Mouse (Mus musculus) lung, embryonic 16.5 days (tissue): ENCODE measurements at regions not wholly inside any gene's neighbourhood (a gene's known extent, or its start where the extent isn't known, plus 50 kb on each side); places are given as distances from the start of the nearest gene placed in this dataset.

ENCODE experiments used
- ATAC-seq: fragments of 200-750 bp; cut with Nextera tagmentation; 2 replicates; pipeline ENCODE4 v1.8.0; 2017; ENCODE audit warnings: low read depth, mild to moderate bottlenecking, moderate library complexity
- H3K27ac ChIP-seq: fragments of 300-500 bp; sonication (generic); 2 replicates; pipeline ENCODE4 v1.5.1; 2014; ENCODE audit warnings: mild to moderate bottlenecking, control low read depth, low read length
- H3K27me3 ChIP-seq: fragments of 300-500 bp; sonication (generic); 2 replicates; pipeline ENCODE4 v1.6.1; 2014; ENCODE audit warnings: low read depth, low read length, mixed read lengths; ENCODE audit not compliant: control insufficient read depth, insufficient read depth
- H3K36me3 ChIP-seq: fragments of 300-500 bp; sonication (generic); 2 replicates; pipeline ENCODE4 v1.6.1; 2014; ENCODE audit warnings: low read length; ENCODE audit not compliant: control insufficient read depth, insufficient read depth
- H3K4me1 ChIP-seq: fragments of 300-500 bp; sonication (generic); replicated peaks from 2 replicates; pipeline ENCODE4 v1.6.1; 2014; ENCODE audit warnings: low read length, mixed read lengths; ENCODE audit not compliant: control insufficient read depth, insufficient read depth
- H3K4me2 ChIP-seq: fragments of 300-500 bp; sonication (generic); 2 replicates; pipeline ENCODE4 v1.6.1; 2014; ENCODE audit warnings: low read depth, low read length, control low read depth
- H3K4me3 ChIP-seq: fragments of 300-500 bp; sonication (generic); 2 replicates; pipeline ENCODE4 v1.5.1; 2014; ENCODE audit warnings: mild to moderate bottlenecking, low read length, control low read depth
- H3K9ac ChIP-seq: fragments of 300-500 bp; sonication (generic); 2 replicates; pipeline ENCODE4 v1.6.1; 2014; ENCODE audit warnings: low read length, control low read depth
- H3K9me3 ChIP-seq: fragments of 300-500 bp; sonication (generic); 2 replicates; pipeline ENCODE4 v1.6.1; 2016; ENCODE audit warnings: low read length; ENCODE audit not compliant: control insufficient read depth
- WGBS: fragments of 180-500 bp; shearing (Covaris S2); extraction: QIAGEN DNeasy Blood & Tissue Kit; methylation state at CpG from one replicate; pipeline ENCODE4 v1.1.7; 2014; 5-methylcytosine and 5-hydroxymethylcytosine counted together

- no peaks in the 10 kb centered on the region for H3K9me3 ChIP-seq
- H3K4me2 ChIP-seq: no peak overlapping the region
- H3K36me3 ChIP-seq: no peaks in the 10 kb centered on the region
- H3K4me3 ChIP-seq: no peak overlapping the region
- H3K27me3 ChIP-seq: no peaks in the 10 kb centered on the region
- H3K9ac ChIP-seq: no peak overlapping the region
- H3K4me1 ChIP-seq: 0 out of 2 replicates have a peak, but pooled peaks cover 2% of the 10 kb centered on the region
- ATAC-seq: 0 out of 2 replicates have a peak, but pooled peaks have one; percentile 41
- 63% methylated on average over 7 of the region's 7 CpGs for WGBS
- no peak overlapping the region for H3K27ac ChIP-seq
Measured at GRCm38 (mm10) chr2:79183034-79183630, 72.1 kb upstream of the Itga4 start.

GRCm38 (mm10) chr2:79185234-79186101, 69.8 kb upstream of the Itga4 start:
- Histone ChIP-seq H3K27me3 (no peaks in the 10 kb centered on the region), H3K4me3 (no peak overlapping the region), H3K9ac (no peak overlapping the region), H3K27ac (no peak overlapping the region), H3K4me1 (0 out of 2 replicates have a peak, but pooled peaks cover 2% of the 10 kb centered on the region), H3K9me3 (no peaks in the 10 kb centered on the region), H3K4me2 (no peak overlapping the region), H3K36me3 (no peaks in the 10 kb centered on the region)
- ATAC-seq: no peak; the same call in 1 of the 2 replicates
- 73% methylated on average over 11 of the region's 11 CpGs for WGBS

GRCm38 (mm10) chr2:79186878-79187277, 68.3 kb upstream of the Itga4 start:
- Histone ChIP-seq H3K9ac (no peak overlapping the region), H3K27me3 (no peaks in the 10 kb centered on the region), H3K4me2 (no peak overlapping the region), H3K9me3 (no peaks in the 10 kb centered on the region), H3K4me1 (0 out of 2 replicates have a peak, but pooled peaks cover 2% of the 10 kb centered on the region), H3K36me3 (no peaks in the 10 kb centered on the region), H3K27ac (no peak overlapping the region), H3K4me3 (no peak overlapping the region)
- ATAC-seq: no peak
- WGBS: 85% methylated on average over 7 of the region's 7 CpGs

- H3K4me1 ChIP-seq: no peaks in the 10 kb centered on the region
- 92% methylated on average over 6 of the region's 6 CpGs for WGBS
- H3K9ac ChIP-seq: no peak overlapping the region
- no peak for ATAC-seq
- no peak overlapping the region for H3K4me2 ChIP-seq
- no peaks in the 10 kb centered on the region for H3K27me3 ChIP-seq
- H3K36me3 ChIP-seq: no peaks in the 10 kb centered on the region
- H3K4me3 ChIP-seq: no peak overlapping the region
- no peak overlapping the region for H3K27ac ChIP-seq
- H3K9me3 ChIP-seq: no peaks in the 10 kb centered on the region
Measured at GRCm38 (mm10) chr2:79188511-79189193, 66.6 kb upstream of the Itga4 start.

- H3K36me3 ChIP-seq: no peaks in the 10 kb centered on the region
- no peak overlapping the region for H3K9ac ChIP-seq
- H3K4me1 ChIP-seq: no peaks in the 10 kb centered on the region
- no peak overlapping the region for H3K4me3 ChIP-seq
- no peak overlapping the region for H3K4me2 ChIP-seq
- H3K27ac ChIP-seq: no peak overlapping the region
- 77% methylated on average over 1 of the region's 1 CpGs for WGBS
- no peak for ATAC-seq
- no peaks in the 10 kb centered on the region for H3K27me3 ChIP-seq
- H3K9me3 ChIP-seq: no peaks in the 10 kb centered on the region
Measured at GRCm38 (mm10) chr2:79193851-79194250, 61.4 kb upstream of the Itga4 start.

- Histone ChIP-seq H3K9ac (no peak overlapping the region), H3K4me2 (no peak overlapping the region), H3K4me3 (no peak overlapping the region), H3K4me1 (no peaks in the 10 kb centered on the region), H3K36me3 (no peaks in the 10 kb centered on the region), H3K9me3 (no peaks in the 10 kb centered on the region), H3K27me3 (no peaks in the 10 kb centered on the region), H3K27ac (no peak overlapping the region)
- no peak for ATAC-seq
- 55% methylated on average over 6 of the region's 6 CpGs for WGBS
Measured at GRCm38 (mm10) chr2:79201677-79202076, 53.5 kb upstream of the Itga4 start.
